Mouse (Mus musculus): ENCODE data around the gene Cntrl. TPM values are rescaled to one million over a fixed set of nuclear protein-coding genes. Genes with fewer than 3 reads are reported as not detected.

The Cntrl gene
- polyA plus RNA-seq, 1 experiment from 2014 or later, result 8.0 TPM

GRCm38 (mm10) chr2:35066525-35067082 is 42.7 kb upstream of the Cntrl start:
- WGBS, result 87% methylated on average over 13 of the region's 13 CpGs
- no peak for ATAC-seq (ENCODE audit: low FRiP score, low TSS enrichment)
- Histone ChIP-seq H3K9me3 (ENCODE audit: control insufficient read depth, low read length) (no peaks in the 10 kb centered on the region), H3K4me2 (replicated peaks; ENCODE audit: low read depth) (no peak overlapping the region), H3K27ac (replicated peaks) (no peak overlapping the region), H3K4me1 (replicated peaks; ENCODE audit: control insufficient read depth, insufficient read depth) (no peaks in the 10 kb centered on the region), H3K9ac (ENCODE audit: low read length) (no peak overlapping the region), H3K36me3 (ENCODE audit: control insufficient read depth, insufficient read depth, low read length) (no peaks in the 10 kb centered on the region), H3K27me3 (ENCODE audit: control insufficient read depth, insufficient read depth, low read length) (no peaks in the 10 kb centered on the region), H3K4me3 (ENCODE audit: low read depth, low read length) (no peak overlapping the region)
- TF ChIP-seq CTCF (IDR thresholded peaks at IDR 0.05; ENCODE audit: low read depth), result no peak
- no peak for TF ChIP-seq EP300 (optimal IDR thresholded peaks at IDR 0.05)
- no peak for DNase-seq (ENCODE audit: low spot score)

GRCm38 (mm10) chr2:35067117-35067516 is 42.2 kb upstream of the Cntrl start:
- no peak overlapping the region for H3K27ac ChIP-seq (replicated peaks)
- H3K9ac ChIP-seq (ENCODE audit: low read length), result no peak overlapping the region
- no peak overlapping the region for H3K4me2 ChIP-seq (replicated peaks; ENCODE audit: low read depth)
- no peaks in the 10 kb centered on the region for H3K36me3 ChIP-seq (ENCODE audit: control insufficient read depth, insufficient read depth, low read length)
- H3K27me3 ChIP-seq (ENCODE audit: control insufficient read depth, insufficient read depth, low read length), result no peaks in the 10 kb centered on the region
- H3K9me3 ChIP-seq (ENCODE audit: control insufficient read depth, low read length), result no peaks in the 10 kb centered on the region
- 83% methylated on average over 11 of the region's 11 CpGs for WGBS
- ATAC-seq (ENCODE audit: low FRiP score, low TSS enrichment) (no peak), DNase-seq (ENCODE audit: low spot score) (no peak)
- H3K4me3 ChIP-seq (ENCODE audit: low read depth, low read length), result no peak overlapping the region
- no peaks in the 10 kb centered on the region for H3K4me1 ChIP-seq (replicated peaks; ENCODE audit: control insufficient read depth, insufficient read depth)
- TF ChIP-seq CTCF (IDR thresholded peaks at IDR 0.05; ENCODE audit: low read depth) (no peak), EP300 (optimal IDR thresholded peaks at IDR 0.05) (no peak)

GRCm38 (mm10) chr2:35069124-35069523 is 40.2 kb upstream of the Cntrl start:
- Histone ChIP-seq H3K4me3 (ENCODE audit: low read depth, low read length) (no peak overlapping the region), H3K4me1 (replicated peaks; ENCODE audit: control insufficient read depth, insufficient read depth) (no peaks in the 10 kb centered on the region), H3K4me2 (replicated peaks; ENCODE audit: low read depth) (no peak overlapping the region), H3K27ac (replicated peaks) (no peak overlapping the region), H3K27me3 (ENCODE audit: control insufficient read depth, insufficient read depth, low read length) (no peaks in the 10 kb centered on the region), H3K36me3 (ENCODE audit: control insufficient read depth, insufficient read depth, low read length) (no peaks in the 10 kb centered on the region), H3K9ac (ENCODE audit: low read length) (no peak overlapping the region), H3K9me3 (ENCODE audit: control insufficient read depth, low read length) (no peaks in the 10 kb centered on the region)
- WGBS, result 97% methylated on average over 1 of the region's 1 CpGs
- ATAC-seq (ENCODE audit: low FRiP score, low TSS enrichment), result no peak
- no peak for DNase-seq (ENCODE audit: low spot score)
- TF ChIP-seq EP300 (optimal IDR thresholded peaks at IDR 0.05) (no peak), CTCF (IDR thresholded peaks at IDR 0.05; ENCODE audit: low read depth) (no peak)

GRCm38 (mm10) chr2:35070275-35070674 is 39.0 kb upstream of the Cntrl start:
- no peaks in the 10 kb centered on the region for H3K4me1 ChIP-seq (replicated peaks; ENCODE audit: control insufficient read depth, insufficient read depth)
- no peak overlapping the region for H3K27ac ChIP-seq (replicated peaks)
- no peak for ATAC-seq (ENCODE audit: low FRiP score, low TSS enrichment)
- 76% methylated on average over 4 of the region's 4 CpGs for WGBS
- no peaks in the 10 kb centered on the region for H3K27me3 ChIP-seq (ENCODE audit: control insufficient read depth, insufficient read depth, low read length)
- no peaks in the 10 kb centered on the region for H3K36me3 ChIP-seq (ENCODE audit: control insufficient read depth, insufficient read depth, low read length)
- TF ChIP-seq CTCF (IDR thresholded peaks at IDR 0.05; ENCODE audit: low read depth) (no peak), EP300 (optimal IDR thresholded peaks at IDR 0.05) (no peak)
- H3K4me3 ChIP-seq (ENCODE audit: low read depth, low read length), result no peak overlapping the region
- no peak overlapping the region for H3K9ac ChIP-seq (ENCODE audit: low read length)
- DNase-seq (ENCODE audit: low spot score), result no peak
- no peak overlapping the region for H3K4me2 ChIP-seq (replicated peaks; ENCODE audit: low read depth)
- H3K9me3 ChIP-seq (ENCODE audit: control insufficient read depth, low read length), result no peaks in the 10 kb centered on the region

GRCm38 (mm10) chr2:35072547-35072946 is 36.7 kb upstream of the Cntrl start:
- H3K4me3 ChIP-seq (ENCODE audit: low read depth, low read length), result no peak overlapping the region
- H3K36me3 ChIP-seq (ENCODE audit: control insufficient read depth, insufficient read depth, low read length), result no peaks in the 10 kb centered on the region
- no peak for DNase-seq (ENCODE audit: low spot score)
- 68% methylated on average over 2 of the region's 2 CpGs for WGBS
- no peak for TF ChIP-seq CTCF (IDR thresholded peaks at IDR 0.05; ENCODE audit: low read depth)
- ATAC-seq (ENCODE audit: low FRiP score, low TSS enrichment), result no peak
- H3K4me2 ChIP-seq (replicated peaks; ENCODE audit: low read depth), result no peak overlapping the region
- no peaks in the 10 kb centered on the region for H3K4me1 ChIP-seq (replicated peaks; ENCODE audit: control insufficient read depth, insufficient read depth)
- H3K9ac ChIP-seq (ENCODE audit: low read length), result no peak overlapping the region
- H3K9me3 ChIP-seq (ENCODE audit: control insufficient read depth, low read length), result no peaks in the 10 kb centered on the region
- H3K27ac ChIP-seq (replicated peaks), result no peak overlapping the region
- no peaks in the 10 kb centered on the region for H3K27me3 ChIP-seq (ENCODE audit: control insufficient read depth, insufficient read depth, low read length)

- ATAC-seq (ENCODE audit: low FRiP score, low TSS enrichment) (no peak), DNase-seq (ENCODE audit: low spot score) (no peak)
- WGBS, result 72% methylated on average over 3 of the region's 3 CpGs
- Histone ChIP-seq H3K9me3 (ENCODE audit: control insufficient read depth, low read length) (no peaks in the 10 kb centered on the region), H3K27ac (replicated peaks) (no peak overlapping the region), H3K4me2 (replicated peaks; ENCODE audit: low read depth) (no peak overlapping the region), H3K9ac (ENCODE audit: low read length) (no peak overlapping the region), H3K4me3 (ENCODE audit: low read depth, low read length) (no peak overlapping the region), H3K36me3 (ENCODE audit: control insufficient read depth, insufficient read depth, low read length) (no peaks in the 10 kb centered on the region), H3K4me1 (replicated peaks; ENCODE audit: control insufficient read depth, insufficient read depth) (no peaks in the 10 kb centered on the region), H3K27me3 (ENCODE audit: control insufficient read depth, insufficient read depth, low read length) (no peaks in the 10 kb centered on the region)
- no peak for TF ChIP-seq EP300 (optimal IDR thresholded peaks at IDR 0.05)
- no peak for TF ChIP-seq CTCF (IDR thresholded peaks at IDR 0.05; ENCODE audit: low read depth)
These were observed 35.0 kb upstream of the Cntrl start for GRCm38 (mm10) chr2:35074328-35074727.

All from stomach, postnatal 0 days (tissue).